Mouse (Mus musculus) bone marrow macrophage, adult 2 months (primary cell): ENCODE measurements around the gene Ppara.

Experiments used
- CTCF ChIP-seq: IDR thresholded peaks from 2 replicates; pipeline ENCODE4 v1.5.1; 2012; ENCODE audit warnings: low read depth, mild to moderate bottlenecking, low read length, moderate library complexity
- POLR2A ChIP-seq: IDR thresholded peaks from 2 replicates; pipeline ENCODE4 v1.6.1; 2012; ENCODE audit warnings: mild to moderate bottlenecking, low read depth, low read length, borderline replicate concordance

DNA sequence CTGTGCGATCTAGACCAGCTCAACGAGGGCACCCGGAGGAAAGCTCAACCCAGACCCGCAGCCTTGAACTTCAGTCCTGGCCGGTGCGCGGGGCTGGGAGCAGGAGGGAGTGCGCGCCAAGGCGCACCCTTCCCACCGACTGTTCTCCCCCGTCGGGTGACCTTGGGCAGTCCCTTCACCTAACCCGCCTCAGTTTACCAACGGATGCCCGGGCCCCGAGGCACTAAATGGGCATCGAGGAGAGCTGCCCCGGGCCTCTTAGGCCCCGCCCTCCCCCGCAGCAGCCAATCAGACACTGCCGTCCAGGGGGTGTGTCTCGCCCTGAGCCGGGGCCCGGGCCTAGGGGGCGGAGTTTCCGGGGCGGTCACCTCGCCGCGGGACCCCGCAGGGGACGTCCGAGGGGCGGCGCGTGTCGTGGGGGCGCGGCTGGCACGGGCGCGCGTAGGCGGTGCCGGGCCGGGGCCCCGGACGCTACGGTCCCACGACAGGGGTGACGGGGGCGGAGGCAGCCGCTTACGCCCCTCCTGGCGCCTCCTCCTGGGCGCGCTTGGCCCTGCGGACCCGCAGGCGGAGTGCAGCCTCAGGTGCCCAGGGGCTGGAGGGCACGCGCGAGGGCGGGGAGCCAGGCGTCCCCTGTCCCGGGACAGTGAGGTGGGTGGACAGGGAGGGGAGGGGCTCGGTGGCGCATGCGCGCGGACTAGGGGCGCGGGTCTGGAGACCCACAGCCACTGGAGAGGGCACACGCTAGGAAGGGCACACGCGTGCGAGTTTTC, 466 bp downstream of the Ppara start:
- TF ChIP-seq CTCF (no peak), POLR2A (no peak)
